Mouse (Mus musculus) megakaryocyte, embryonic 14.5 days (primary cell): ENCODE data around the gene Ski.

Experiments
- FLI1 ChIP-seq: IDR thresholded peaks from 2 replicates; pipeline ENCODE4 v1.6.1; 2012; ENCODE audit warnings: low read length, inconsistent platforms, mixed read lengths
- GATA1 ChIP-seq: IDR thresholded peaks from 3 replicates; pipeline ENCODE4 v1.6.1; 2012; ENCODE audit warnings: mixed read lengths, low read length, inconsistent platforms, borderline replicate concordance

- TF ChIP-seq GATA1: no peak
- TF ChIP-seq FLI1: no peak
These were observed 1.9 kb downstream of the Ski start for GRCm38 (mm10) chr4:155220213-155221100.
